Mouse (Mus musculus): ENCODE results near the gene Atp5h.

The Atp5h gene

DNA sequence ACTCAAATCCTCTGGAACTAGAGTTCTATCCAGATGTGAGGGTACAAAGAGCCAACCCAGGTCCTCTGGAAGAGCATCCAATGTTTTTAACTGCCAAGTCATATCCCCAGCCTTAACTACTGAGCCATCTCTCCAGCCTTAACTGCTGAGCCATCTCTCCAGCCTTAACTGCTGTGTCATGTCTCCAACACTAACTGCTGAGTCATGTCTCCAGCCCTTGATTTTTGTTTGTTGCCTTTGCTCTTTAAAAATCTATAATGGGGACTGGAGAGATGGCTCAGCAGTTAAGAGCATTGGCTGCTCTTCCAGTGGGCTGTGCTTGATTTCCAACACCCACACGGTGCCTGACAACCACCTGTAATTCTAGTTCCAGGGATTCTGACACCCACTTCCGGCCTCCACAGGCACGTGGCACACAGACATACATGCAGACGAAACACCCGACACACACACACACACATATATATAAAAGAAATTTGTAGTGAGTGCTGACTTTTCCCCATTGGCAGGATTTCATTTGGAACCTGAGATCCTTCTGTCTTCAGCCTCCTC, 17.9 kb upstream of the Atp5h start:
- no peak for DNase-seq (ENCODE audit: low spot score in 2 of 2)

- DNase-seq (ENCODE audit: low spot score in 2 of 2) = no peak
These were observed 16.0 kb upstream of the Atp5h start for GRCm38 (mm10) chr11:115435596-115436337.

DNA sequence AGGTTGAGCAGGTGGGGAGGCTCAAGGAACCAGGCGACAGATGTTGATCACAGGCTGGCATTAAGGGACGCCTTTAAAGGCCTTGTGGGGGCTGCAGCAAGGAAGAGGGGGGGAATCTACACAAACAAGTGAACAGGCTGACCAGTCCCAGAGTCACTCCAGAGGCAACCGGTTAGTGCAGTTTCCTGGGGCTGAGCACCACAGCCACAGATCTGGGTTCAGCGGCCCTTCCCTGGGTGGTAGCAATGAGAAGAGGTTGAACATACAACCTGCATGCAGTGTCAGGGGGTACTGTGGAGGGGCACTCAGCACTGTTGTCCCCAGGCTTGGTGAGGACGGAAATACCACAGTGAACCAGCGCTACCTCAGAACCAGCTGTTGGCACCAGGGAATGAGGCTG, 13.6 kb upstream of the Atp5h start:
- no peak for DNase-seq (ENCODE audit: low spot score in 2 of 2)

DNA sequence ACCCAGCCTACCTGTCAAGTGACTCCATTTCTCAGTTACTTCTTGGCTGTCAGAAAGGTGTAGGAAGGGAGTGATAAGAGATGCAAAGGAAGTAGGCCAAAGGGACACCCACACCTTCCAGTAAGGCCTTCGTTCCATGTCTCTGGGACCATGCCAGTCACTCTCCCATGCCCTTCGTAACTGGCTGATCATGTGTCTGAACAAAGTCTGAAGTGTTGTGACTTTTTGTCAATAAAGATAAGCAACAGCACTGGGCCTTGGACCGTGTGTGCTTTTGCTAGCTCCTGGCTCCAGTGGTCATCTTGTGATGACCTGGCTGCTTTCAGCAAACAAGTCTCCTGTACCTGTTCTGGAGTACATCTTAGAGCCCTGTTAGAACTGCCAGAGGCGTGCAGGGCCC, 13.1 kb upstream of the Atp5h start:
- DNase-seq (ENCODE audit: low spot score in 2 of 2) = no peak

GRCm38 (mm10) chr11:115430561-115430960, 10.8 kb upstream of the Atp5h start:
- DNase-seq (ENCODE audit: low spot score in 2 of 2) = no peak

DNA sequence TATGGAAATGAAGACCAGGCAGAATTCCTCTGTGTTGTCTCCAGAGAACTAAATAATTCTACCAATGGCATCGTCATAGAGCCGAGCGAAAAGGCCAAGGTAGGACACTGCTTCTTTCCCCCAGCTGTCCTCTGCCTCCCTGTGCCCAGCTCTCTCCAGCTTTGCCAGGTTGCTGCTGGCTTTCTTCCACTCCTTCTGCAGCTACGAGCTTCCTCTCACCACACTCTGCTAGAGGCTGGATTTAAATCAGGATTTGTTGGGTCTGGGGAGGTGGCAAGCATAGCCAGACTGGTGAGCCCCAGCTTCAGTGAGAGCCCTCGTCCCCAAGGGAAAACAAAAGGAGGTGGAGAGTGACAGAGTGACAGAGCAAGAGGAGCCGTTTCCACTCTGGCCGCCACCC, 9.5 kb upstream of the Atp5h start:
- no peak for DNase-seq (ENCODE audit: low spot score in 2 of 2)

GRCm38 (mm10) chr11:115427482-115428331, 7.9 kb upstream of the Atp5h start:
- peak; percentile 36 to 51 for DNase-seq (ENCODE audit: low spot score in 2 of 2)

DNA sequence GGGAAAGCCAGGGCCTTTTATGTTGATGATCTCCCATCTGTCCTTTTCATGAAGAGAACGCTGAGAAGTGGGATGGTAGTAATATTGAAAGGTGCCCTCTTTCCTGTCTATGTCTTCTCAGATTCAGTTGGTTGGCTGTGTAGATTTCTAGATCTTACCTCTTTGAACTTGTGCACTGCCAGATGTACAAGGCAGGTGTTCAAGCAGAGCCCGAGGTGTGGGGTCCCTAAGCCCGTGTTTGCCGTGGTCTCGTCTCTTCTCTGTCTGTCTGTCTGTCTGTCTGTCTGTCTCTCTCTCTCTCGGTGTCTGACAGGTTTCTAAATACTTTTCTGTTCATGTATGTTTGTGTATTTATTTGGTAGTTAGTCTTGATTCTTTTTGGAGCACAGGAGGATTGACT, 5.9 kb upstream of the Atp5h start:
- DNase-seq (ENCODE audit: low spot score in 2 of 2) = no peak

DNA sequence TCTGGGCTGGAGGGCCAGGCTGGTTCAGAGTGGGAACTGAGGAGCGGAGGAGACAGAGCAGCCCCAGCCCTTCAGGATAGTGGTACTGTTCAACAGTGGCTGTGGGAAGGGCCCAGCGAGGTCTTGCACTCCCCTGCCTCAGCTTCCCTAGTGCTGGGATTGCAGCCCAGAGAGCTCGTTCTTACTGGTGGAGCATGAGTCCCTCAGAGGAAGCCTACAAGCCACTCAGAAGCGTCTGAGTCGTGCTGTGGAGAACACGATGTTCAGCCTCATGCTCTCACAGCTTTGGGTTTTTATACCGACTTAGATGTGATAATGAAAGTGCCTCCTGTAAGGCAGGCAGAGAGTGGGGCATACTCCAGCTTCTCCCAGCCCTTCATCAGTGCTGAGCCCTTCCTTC, 4.9 kb upstream of the Atp5h start:
- no peak for DNase-seq (ENCODE audit: low spot score in 2 of 2)

- no peak for DNase-seq (ENCODE audit: low spot score in 2 of 2)
These were observed 3.3 kb upstream of the Atp5h start for GRCm38 (mm10) chr11:115423091-115423490.

DNA sequence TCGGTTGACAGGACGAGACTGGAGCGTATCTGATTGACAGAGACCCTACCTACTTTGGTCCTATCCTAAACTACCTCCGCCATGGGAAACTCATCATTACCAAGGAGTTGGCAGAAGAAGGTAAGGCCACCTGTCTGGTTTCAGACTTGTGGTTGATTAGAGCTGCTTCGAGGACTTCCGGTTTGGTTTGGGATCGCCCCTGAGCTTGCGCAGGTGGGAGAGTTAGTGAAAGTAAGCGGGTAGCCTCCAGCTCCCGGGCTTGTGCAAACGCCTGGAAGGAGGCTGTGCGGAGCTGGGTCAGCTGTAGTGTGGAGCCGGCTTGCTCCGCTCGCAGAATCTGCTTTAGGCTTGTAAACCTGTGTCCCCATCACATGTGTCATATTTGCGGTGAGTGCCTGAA, 2.2 kb upstream of the Atp5h start:
- DNase-seq (ENCODE audit: low spot score in 2 of 2) = no peak

- no peak for DNase-seq (ENCODE audit: low spot score in 2 of 2)
These were observed 1.6 kb upstream of the Atp5h start for GRCm38 (mm10) chr11:115421328-115421727.

DNA sequence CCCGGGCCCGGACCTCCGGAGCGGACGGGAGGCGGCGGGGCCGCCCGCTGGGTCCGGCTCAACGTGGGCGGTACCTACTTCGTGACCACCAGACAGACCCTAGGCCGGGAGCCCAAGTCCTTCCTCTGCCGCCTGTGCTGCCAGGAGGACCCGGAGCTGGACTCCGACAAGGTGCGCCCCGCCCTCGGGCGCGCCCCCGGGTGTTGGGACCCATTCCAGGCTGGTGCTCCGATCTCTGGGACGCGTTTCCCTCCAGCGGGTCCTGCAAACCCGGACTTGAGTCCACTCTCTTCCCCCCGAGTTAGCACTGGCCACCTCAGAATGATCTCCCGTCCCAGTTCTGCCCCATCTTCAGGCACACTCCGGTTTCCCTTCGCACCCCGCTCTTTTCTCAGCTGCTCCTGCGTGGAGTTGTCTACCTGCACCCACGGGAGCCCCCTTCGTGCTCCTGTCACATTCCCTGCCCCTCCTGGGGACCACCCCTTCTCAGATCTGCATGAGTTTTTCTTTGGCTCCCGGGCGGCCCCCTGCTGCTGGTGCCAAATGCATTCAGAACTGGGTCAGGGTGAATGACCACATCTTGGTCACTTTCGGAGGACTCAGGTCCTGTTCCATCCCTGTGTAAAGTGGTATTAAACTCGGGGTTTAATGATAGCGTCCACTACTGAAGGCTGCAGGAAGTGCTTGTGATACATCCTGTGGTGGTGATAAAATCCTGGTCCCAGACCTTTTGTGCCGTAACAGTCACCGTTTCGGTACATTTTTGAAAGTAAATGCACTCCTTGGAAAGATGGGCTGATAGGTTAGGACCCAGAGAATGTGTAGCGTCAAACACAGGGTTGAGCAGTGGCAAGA, 801 bp upstream of the Atp5h start:
- DNase-seq (ENCODE audit: low spot score in 2 of 2) = peak; percentile 37 to 47

GRCm38 (mm10) chr11:115409556-115409955, 10.2 kb downstream of the Atp5h start:
- DNase-seq (ENCODE audit: low spot score in 2 of 2) = no peak

DNA sequence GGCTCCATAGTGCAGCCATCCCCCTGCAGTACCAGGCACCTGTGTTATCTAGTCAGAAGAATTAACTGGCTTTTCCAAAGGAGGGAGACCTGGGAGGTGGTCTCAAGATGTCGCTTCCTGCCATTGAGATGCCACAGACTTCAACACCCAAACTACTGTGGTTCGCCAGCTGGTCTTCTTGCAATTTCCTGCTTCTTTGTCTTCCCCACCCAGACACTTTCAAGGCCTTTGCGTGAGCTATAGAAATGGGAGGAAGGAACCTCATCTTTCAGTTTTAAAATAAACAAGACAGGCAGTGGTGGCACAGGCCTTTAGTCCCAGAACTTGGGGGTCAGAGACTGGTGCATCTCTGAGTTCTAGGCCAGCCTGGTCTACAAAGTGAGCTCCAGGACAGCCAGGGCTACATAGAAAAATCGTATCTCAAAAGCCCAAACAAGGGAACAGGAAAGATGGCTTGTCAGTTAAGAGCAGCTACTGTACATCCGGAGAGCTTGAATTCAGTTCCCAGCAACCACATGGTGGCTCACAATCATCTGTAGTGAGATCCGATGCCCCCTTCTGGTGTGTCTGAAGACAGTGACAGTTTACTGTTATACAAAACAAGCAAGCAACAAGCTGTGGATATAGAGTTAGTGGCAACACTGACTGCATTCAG, 11.4 kb downstream of the Atp5h start:
- DNase-seq (ENCODE audit: low spot score in 2 of 2) = peak; percentile 24 to 38

- peak; percentile 32 to 37 for DNase-seq (ENCODE audit: low spot score in 2 of 2)
These were observed 12.8 kb downstream of the Atp5h start for GRCm38 (mm10) chr11:115406858-115407401.

GRCm38 (mm10) chr11:115405723-115406122, 14.0 kb downstream of the Atp5h start:
- no peak for DNase-seq (ENCODE audit: low spot score in 2 of 2)

- peak; percentile 83 for DNase-seq (ENCODE audit: low spot score in 2 of 2)
These were observed 16.2 kb downstream of the Atp5h start, which contains the start of gene Mrpl58 for GRCm38 (mm10) chr11:115403338-115404124. Mrpl58 (plus strand) TSS chr11:115403752.

- DNase-seq (ENCODE audit: low spot score in 2 of 2) = no peak
These were observed 19.0 kb downstream of the Atp5h start for GRCm38 (mm10) chr11:115400630-115401391.

All from spleen, postnatal 36 days (tissue).